Mouse (Mus musculus): ENCODE data around the gene Mcu. TPM values are rescaled to one million over a fixed set of nuclear protein-coding genes. Genes with fewer than 3 reads are reported as not detected.

Mcu gene
- polyA plus RNA-seq, 1 experiment from 2014 or later: 24.9 TPM

DNA sequence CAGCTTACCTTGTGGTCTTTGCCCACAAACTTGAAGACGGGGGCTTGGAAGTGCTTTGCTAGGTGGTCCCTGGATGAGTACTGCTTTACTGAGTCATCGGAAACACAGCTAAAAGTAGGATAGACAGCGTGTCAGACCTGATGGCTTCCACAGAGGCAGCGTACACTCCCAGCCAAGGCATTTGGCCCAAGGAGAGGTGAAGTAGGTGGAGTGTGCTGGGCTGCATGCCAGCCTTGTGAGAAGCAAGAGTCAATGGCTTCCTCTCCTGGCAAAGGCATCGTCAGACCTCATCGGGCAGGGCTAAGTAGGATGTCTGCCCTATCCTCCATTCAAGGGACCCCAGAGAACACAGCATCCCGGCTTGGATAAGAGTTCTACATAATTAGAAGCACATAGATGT, 191.1 kb downstream of the Mcu start:
- Histone ChIP-seq H3K27ac (replicated peaks) (no peak overlapping the region), H3K4me1 (peaks cover 29% of the 10 kb centered on the region), H3K9me3 (no peaks in the 10 kb centered on the region), H3K4me3 (no peak overlapping the region), H3K36me3 (no peaks in the 10 kb centered on the region), H3K27me3 (replicated peaks) (no peaks in the 10 kb centered on the region), H3K4me2 (no peak overlapping the region), H3K9ac (no peak overlapping the region)
- ATAC-seq (ENCODE audit: extremely low read depth, insufficient number of reproducible peaks, low FRiP score, low TSS enrichment): peak; percentile 31; the same call in 1 of the 2 replicates
- 57% methylated on average over 7 of the region's 7 CpGs for WGBS

- Histone ChIP-seq H3K36me3 (no peaks in the 10 kb centered on the region), H3K4me1 (peaks cover 20% of the 10 kb centered on the region), H3K27ac (replicated peaks) (no peak overlapping the region), H3K27me3 (replicated peaks) (no peaks in the 10 kb centered on the region), H3K4me3 (no peak overlapping the region), H3K9me3 (no peaks in the 10 kb centered on the region), H3K9ac (no peak overlapping the region), H3K4me2 (no peak overlapping the region)
- 69% methylated on average over 3 of the region's 3 CpGs for WGBS
- no peak for ATAC-seq (ENCODE audit: extremely low read depth, insufficient number of reproducible peaks, low FRiP score, low TSS enrichment)
These were observed 192.0 kb downstream of the Mcu start for GRCm38 (mm10) chr10:59424453-59424852.

GRCm38 (mm10) chr10:59419516-59419915, 197.0 kb downstream of the Mcu start:
- Histone ChIP-seq H3K4me1 (peaks cover 13% of the 10 kb centered on the region; the same call in 1 of the 2 replicates), H3K27ac (replicated peaks) (no peak overlapping the region), H3K4me2 (no peak overlapping the region), H3K9me3 (no peaks in the 10 kb centered on the region), H3K27me3 (replicated peaks) (no peaks in the 10 kb centered on the region), H3K9ac (no peak overlapping the region), H3K4me3 (no peak overlapping the region), H3K36me3 (no peaks in the 10 kb centered on the region)
- WGBS: 82% methylated on average over 4 of the region's 4 CpGs
- no peak for ATAC-seq (ENCODE audit: extremely low read depth, insufficient number of reproducible peaks, low FRiP score, low TSS enrichment)

- H3K4me1 ChIP-seq: peaks cover 9% of the 10 kb centered on the region; the same call in 1 of the 2 replicates
- no peak overlapping the region for H3K4me2 ChIP-seq
- H3K9me3 ChIP-seq: no peaks in the 10 kb centered on the region
- no peak for ATAC-seq (ENCODE audit: extremely low read depth, insufficient number of reproducible peaks, low FRiP score, low TSS enrichment)
- 42% methylated on average over 3 of the region's 3 CpGs for WGBS
- H3K36me3 ChIP-seq: no peaks in the 10 kb centered on the region
- no peak overlapping the region for H3K4me3 ChIP-seq
- no peaks in the 10 kb centered on the region for H3K27me3 ChIP-seq (replicated peaks)
- H3K9ac ChIP-seq: no peak overlapping the region
- peak overlapping the region; percentile 33 for H3K27ac ChIP-seq (replicated peaks)
These were observed 199.9 kb downstream of the Mcu start for GRCm38 (mm10) chr10:59416623-59417022.

DNA sequence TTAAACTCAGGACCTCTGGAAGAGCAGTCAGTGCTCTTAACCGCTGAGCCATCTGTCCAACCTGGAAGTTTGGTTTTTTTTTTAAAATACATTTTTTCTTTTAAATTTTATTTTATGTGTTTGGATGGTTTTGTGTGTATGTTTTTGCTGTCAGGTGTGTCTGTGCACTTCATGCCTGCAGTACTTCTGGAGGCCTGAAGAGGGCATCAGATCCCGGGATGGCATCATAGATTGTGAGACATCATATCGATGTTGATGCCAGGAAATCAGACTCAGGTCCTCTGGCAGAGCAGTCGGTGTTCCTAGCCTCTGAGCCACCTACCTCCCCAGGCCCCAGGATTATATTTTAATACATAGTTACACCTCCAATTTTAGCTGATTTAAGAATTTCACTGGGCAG, 202.8 kb downstream of the Mcu start:
- no peak for ATAC-seq (ENCODE audit: extremely low read depth, insufficient number of reproducible peaks, low FRiP score, low TSS enrichment)
- no peaks in the 10 kb centered on the region for H3K36me3 ChIP-seq
- no peak overlapping the region for H3K9ac ChIP-seq
- H3K27ac ChIP-seq (replicated peaks): no peak overlapping the region
- H3K4me3 ChIP-seq: no peak overlapping the region
- no peak overlapping the region for H3K4me2 ChIP-seq
- no peaks in the 10 kb centered on the region for H3K9me3 ChIP-seq
- H3K4me1 ChIP-seq: peaks cover 9% of the 10 kb centered on the region; the same call in 1 of the 2 replicates
- H3K27me3 ChIP-seq (replicated peaks): no peaks in the 10 kb centered on the region
- 84% methylated on average over 4 of the region's 4 CpGs for WGBS

DNA sequence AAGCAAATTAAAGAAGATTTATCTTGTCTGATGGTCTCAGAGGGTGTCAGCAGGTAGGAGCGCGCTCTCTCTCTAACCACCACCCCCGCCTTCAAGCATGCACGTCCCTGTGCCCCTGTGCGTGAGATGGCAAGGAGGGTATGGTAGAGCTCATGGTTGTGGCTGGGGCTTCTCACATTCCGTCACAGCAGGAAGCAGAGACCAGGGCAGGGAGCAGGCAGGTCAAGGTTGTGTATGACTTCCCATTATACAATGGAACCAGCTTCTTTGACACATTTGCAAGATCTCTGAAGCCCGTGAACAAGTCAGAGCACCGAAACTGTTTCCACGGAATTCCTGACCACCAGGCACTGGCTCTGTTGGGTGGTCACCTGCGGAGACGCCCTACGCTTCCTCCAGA, 206.2 kb downstream of the Mcu start:
- Histone ChIP-seq H3K36me3 (no peaks in the 10 kb centered on the region), H3K9ac (no peak overlapping the region), H3K4me1 (no peaks in the 10 kb centered on the region), H3K4me2 (no peak overlapping the region), H3K27ac (replicated peaks) (no peak overlapping the region), H3K4me3 (no peak overlapping the region), H3K9me3 (no peaks in the 10 kb centered on the region), H3K27me3 (replicated peaks) (no peaks in the 10 kb centered on the region)
- 72% methylated on average over 12 of the region's 12 CpGs for WGBS
- no peak for ATAC-seq (ENCODE audit: extremely low read depth, insufficient number of reproducible peaks, low FRiP score, low TSS enrichment)

DNA sequence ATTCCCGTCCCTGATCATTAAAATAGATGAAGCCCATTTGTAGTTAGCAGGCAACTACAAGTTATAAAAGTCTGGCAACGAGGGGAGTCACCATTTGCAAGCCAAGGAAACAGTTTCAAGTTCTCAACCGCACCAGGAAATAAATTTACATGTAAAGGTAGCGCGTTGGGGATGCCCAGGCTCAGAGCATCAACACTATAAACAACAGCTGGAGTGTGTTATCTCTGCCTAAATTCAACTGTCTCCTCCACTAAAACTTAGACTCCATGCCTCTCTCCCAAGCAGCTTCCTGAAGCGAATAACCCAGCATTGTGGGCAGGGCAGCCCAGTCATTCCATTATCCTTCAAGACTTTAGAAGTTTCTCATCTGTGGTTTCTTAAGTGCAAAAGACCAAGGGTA, 208.0 kb downstream of the Mcu start:
- H3K4me3 ChIP-seq: no peak overlapping the region
- no peaks in the 10 kb centered on the region for H3K27me3 ChIP-seq (replicated peaks)
- WGBS: 59% methylated on average over 6 of the region's 6 CpGs
- H3K4me2 ChIP-seq: no peak overlapping the region
- H3K4me1 ChIP-seq: peaks cover 8% of the 10 kb centered on the region
- H3K36me3 ChIP-seq: no peaks in the 10 kb centered on the region
- H3K9me3 ChIP-seq: no peaks in the 10 kb centered on the region
- no peak overlapping the region for H3K9ac ChIP-seq
- no peak for ATAC-seq (ENCODE audit: extremely low read depth, insufficient number of reproducible peaks, low FRiP score, low TSS enrichment)
- no peak overlapping the region for H3K27ac ChIP-seq (replicated peaks)

DNA sequence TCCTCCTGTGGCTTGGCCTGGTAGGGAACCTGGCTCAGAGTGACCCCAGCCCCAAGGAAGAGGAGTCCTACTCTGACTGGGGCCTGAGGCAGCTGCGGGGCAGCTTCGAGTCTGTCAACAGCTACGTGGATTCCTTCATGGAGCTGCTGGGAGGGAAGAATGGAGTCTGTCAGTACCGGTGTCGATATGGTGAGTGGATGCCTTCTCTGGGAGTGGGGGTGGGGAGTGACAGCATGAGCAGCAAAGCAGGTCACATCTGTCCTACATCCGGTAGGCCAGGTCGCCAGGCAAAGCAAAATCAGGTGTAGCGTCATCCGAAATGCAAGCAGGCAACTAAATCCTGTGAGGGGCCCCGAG, 212.7 kb downstream of the Mcu start:
- peak overlapping the region; percentile 60 for H3K4me2 ChIP-seq
- WGBS: 28% methylated on average over 10 of the region's 10 CpGs
- H3K27ac ChIP-seq (replicated peaks): peak overlapping the region; percentile 13; the same call in 1 of the 2 replicates

GRCm38 (mm10) chr10:59402899-59403792, 213.3 kb downstream of the Mcu start, which contains the start of gene Pla2g12b:
Pla2g12b (plus strand) TSS chr10:59403660.
- no peak for ATAC-seq (ENCODE audit: extremely low read depth, insufficient number of reproducible peaks, low FRiP score, low TSS enrichment)
- H3K36me3 ChIP-seq: no peaks in the 10 kb centered on the region
- H3K4me2 ChIP-seq: peak within 1 kb of the TSS; percentile 60
- H3K9ac ChIP-seq: peak within 1 kb of the TSS; percentile 37
- WGBS: 41% methylated on average over 21 of the region's 21 CpGs
- H3K4me1 ChIP-seq: peaks cover 17% of the 10 kb centered on the region
- H3K27me3 ChIP-seq (replicated peaks): no peaks in the 10 kb centered on the region
- H3K9me3 ChIP-seq: 0 out of 2 replicates have a peak, but pooled peaks cover 3% of the 10 kb centered on the region
- H3K4me3 ChIP-seq: peak within 1 kb of the TSS; percentile 22
- peak within 1 kb of the TSS; percentile 13; the same call in 1 of the 2 replicates for H3K27ac ChIP-seq (replicated peaks)

More for the DNA sequence above, 212.7 kb downstream of the Mcu start:
- Histone ChIP-seq H3K9me3 (0 out of 2 replicates have a peak, but pooled peaks cover 3% of the 10 kb centered on the region), H3K36me3 (no peaks in the 10 kb centered on the region), H3K4me1 (peaks cover 17% of the 10 kb centered on the region), H3K27me3 (replicated peaks) (no peaks in the 10 kb centered on the region), H3K4me3 (peak overlapping the region; percentile 22), H3K9ac (peak overlapping the region; percentile 37; the same call in 1 of the 2 replicates)
- ATAC-seq (ENCODE audit: extremely low read depth, insufficient number of reproducible peaks, low FRiP score, low TSS enrichment): no peak

Other genes starting within 250 kb of the Mcu start
- gene Gm10273, start 221.1 kb downstream of the Mcu start, polyA plus RNA-seq (2015; fragmentation: Nextera tagmentation; extraction: Ambion mirVana): 3.7 TPM in 1 of 2 replicates, not detected in the other
- 1.1 and 2.1 TPM in 2 replicates for gene Pla2g12b, start 213.0 kb downstream of the Mcu start, polyA plus RNA-seq (2015; fragmentation: Nextera tagmentation; extraction: Ambion mirVana)
- 5.4 and 5.6 TPM in 2 replicates for gene Oit3, start 174.9 kb downstream of the Mcu start, polyA plus RNA-seq (2015; fragmentation: Nextera tagmentation; extraction: Ambion mirVana)
- gene Gm10322, start 629 bp downstream of the Mcu start, polyA plus RNA-seq (2015; fragmentation: Nextera tagmentation; extraction: Ambion mirVana): not detected in 2 replicates
- gene Micu1, start 85.8 kb upstream of the Mcu start, polyA plus RNA-seq (2015; fragmentation: Nextera tagmentation; extraction: Ambion mirVana): 42.1 and 43.5 TPM in 2 replicates